Mouse (Mus musculus): ENCODE results near the gene Iqschfp. TPM values are rescaled to one million over a fixed set of nuclear protein-coding genes. Genes with fewer than 3 reads are reported as not detected.
A peak's percentile ranks its signal among the peaks of the same experiment; 100 is the strongest.

Gene Iqschfp
- not detected in 2 replicates for polyA plus RNA-seq (2015; fragmentation: Nextera tagmentation; extraction: Ambion mirVana)

DNA sequence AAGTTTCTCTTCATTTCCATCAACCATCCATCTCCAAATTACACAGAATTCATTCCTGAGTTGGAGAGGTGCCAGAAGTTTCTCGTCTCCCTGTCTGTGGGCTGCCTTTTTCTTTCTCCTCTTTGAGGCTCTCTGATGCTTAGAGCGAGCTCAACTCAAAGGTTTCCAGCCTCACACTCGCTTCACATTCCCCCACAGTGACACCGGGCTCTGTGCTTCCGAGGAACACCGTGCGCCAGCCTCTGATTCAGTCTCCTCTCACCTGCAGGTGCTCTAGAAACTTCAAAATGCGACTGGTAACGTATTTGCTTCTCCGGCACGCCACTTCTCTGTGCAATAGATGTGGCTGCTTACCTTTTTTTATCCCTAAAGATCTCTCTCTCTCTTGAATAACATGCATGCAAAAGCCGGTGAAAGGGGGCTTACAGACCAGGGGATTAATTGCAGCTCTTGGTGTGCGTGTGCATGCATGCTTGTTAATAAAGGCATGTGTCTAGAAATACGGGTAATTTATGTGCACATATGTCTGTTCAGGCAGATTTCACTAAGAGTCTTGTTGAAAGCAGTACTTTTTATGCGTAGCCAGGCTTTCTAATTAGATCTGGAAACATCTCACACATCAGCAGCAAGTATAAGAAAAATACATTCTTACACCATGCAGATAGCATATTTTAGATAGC is at the start of gene Iqschfp, which contains the start of gene Iqcj:
Gene Iqschfp (plus strand): TSS at position 207 of the 680 bp plus-strand sequence.
Gene Iqcj (plus strand): TSS at position 195 of the 680 bp plus-strand sequence.
- Histone ChIP-seq H3K9me3 (ENCODE audit: control insufficient read depth, low read length) (no peaks in the 10 kb centered on the region), H3K4me1 (ENCODE audit: control insufficient read depth, insufficient read depth, low read length) (no peaks in the 10 kb centered on the region), H3K27ac (ENCODE audit: low read length) (no peak within 1 kb of the TSS), H3K4me2 (ENCODE audit: low read depth, low read length) (no peak within 1 kb of the TSS), H3K27me3 (replicated peaks; ENCODE audit: control insufficient read depth, insufficient read depth, low read length) (no peaks in the 10 kb centered on the region), H3K4me3 (ENCODE audit: low read length) (no peak within 1 kb of the TSS), H3K36me3 (ENCODE audit: control insufficient read depth, insufficient read depth, low read length) (no peaks in the 10 kb centered on the region), H3K9ac (ENCODE audit: low read depth, low read length) (no peak within 1 kb of the TSS)
- 75% methylated on average over 15 of the region's 15 CpGs for WGBS
- ATAC-seq: no peak

DNA sequence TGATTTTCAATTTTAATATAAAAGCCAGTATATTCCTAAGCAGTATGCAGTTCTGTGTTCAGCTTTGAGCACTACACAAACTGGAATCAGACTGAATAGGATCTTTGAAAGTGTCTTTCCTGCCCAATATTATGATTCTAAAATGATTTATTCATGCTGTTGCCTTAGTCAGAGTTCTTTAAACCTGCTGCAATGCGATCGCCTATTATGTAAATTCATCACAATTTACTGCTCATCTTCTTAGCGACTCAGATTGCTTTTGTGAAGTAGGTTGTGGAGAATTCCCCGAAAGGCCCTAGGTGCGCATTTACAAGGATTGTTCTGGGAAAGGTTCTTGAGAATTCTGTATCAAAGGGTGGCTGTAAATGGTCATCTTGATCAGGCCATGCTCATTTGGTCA is 39.6 kb upstream of the Iqschfp start:
- no peak for ATAC-seq
- no peaks in the 10 kb centered on the region for H3K36me3 ChIP-seq (ENCODE audit: control insufficient read depth, insufficient read depth, low read length)

DNA sequence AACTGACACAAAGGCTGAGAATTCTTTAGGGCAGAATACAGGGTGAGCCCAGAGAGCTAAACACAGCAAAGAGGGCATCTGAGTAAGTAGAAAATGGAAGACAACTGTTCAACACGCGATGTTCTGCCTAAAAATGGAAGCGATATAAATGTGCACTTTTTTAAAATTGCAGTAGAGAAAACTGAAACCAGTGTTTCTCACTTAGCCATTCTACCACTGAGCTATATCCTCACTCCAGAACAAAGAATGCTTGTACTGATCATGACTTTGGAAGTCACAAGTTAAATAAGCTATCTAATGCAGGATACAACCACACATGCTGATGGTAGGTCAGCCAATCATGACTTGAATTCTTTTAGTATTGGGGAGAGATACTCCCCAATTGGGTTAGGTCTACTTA is 30.5 kb upstream of the Iqschfp start:
- Histone ChIP-seq H3K9ac (ENCODE audit: low read depth, low read length) (no peak overlapping the region), H3K27me3 (replicated peaks; ENCODE audit: control insufficient read depth, insufficient read depth, low read length) (no peaks in the 10 kb centered on the region), H3K4me1 (ENCODE audit: control insufficient read depth, insufficient read depth, low read length) (no peaks in the 10 kb centered on the region), H3K9me3 (ENCODE audit: control insufficient read depth, low read length) (no peaks in the 10 kb centered on the region), H3K36me3 (ENCODE audit: control insufficient read depth, insufficient read depth, low read length) (no peaks in the 10 kb centered on the region), H3K4me3 (ENCODE audit: low read length) (no peak overlapping the region), H3K27ac (ENCODE audit: low read length) (no peak overlapping the region), H3K4me2 (ENCODE audit: low read depth, low read length) (no peak overlapping the region)
- WGBS: 88% methylated on average over 3 of the region's 3 CpGs
- no peak for ATAC-seq

More for the DNA sequence above, 39.6 kb upstream of the Iqschfp start:
- Histone ChIP-seq H3K9ac (ENCODE audit: low read depth, low read length) (no peak overlapping the region), H3K4me1 (ENCODE audit: control insufficient read depth, insufficient read depth, low read length) (no peaks in the 10 kb centered on the region), H3K4me3 (ENCODE audit: low read length) (no peak overlapping the region), H3K27me3 (replicated peaks; ENCODE audit: control insufficient read depth, insufficient read depth, low read length) (no peaks in the 10 kb centered on the region), H3K27ac (ENCODE audit: low read length) (no peak overlapping the region), H3K4me2 (ENCODE audit: low read depth, low read length) (no peak overlapping the region), H3K9me3 (ENCODE audit: control insufficient read depth, low read length) (no peaks in the 10 kb centered on the region)
- 80% methylated on average over 5 of the region's 5 CpGs for whole genome bisulfite sequencing

DNA sequence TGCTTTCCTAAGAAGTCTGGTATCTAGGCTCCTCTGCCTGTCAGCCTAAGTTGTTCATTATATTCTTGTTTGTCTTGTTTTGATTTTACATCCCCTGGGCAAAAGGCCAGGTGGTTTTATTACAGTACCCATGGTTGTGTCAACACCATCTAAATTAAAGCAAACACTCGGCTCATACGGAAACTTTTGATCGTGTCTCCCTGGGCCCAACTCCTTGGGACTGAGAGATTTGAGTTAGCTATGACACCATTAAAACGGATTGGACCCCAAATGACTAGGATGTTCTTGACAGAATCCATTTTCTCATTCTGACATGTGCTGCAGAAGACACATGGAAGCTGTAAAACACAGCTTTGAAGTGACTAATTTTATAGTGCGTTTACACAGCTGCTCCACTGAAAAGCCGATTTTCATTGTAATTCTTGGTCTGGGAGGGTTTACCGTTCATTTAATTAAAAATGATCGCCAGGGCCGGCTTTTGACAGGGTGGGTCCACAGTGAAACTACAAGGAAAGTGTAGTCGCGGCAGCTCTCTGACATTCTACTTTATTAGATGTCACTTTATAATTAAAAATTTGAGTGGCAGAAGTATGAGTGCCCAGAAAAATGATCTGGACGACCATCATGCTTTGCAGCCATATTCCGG is 24.5 kb upstream of the Iqschfp start:
- Histone ChIP-seq H3K27ac (ENCODE audit: low read length) (no peak overlapping the region), H3K4me3 (ENCODE audit: low read length) (no peak overlapping the region), H3K36me3 (ENCODE audit: control insufficient read depth, insufficient read depth, low read length) (no peaks in the 10 kb centered on the region), H3K27me3 (replicated peaks; ENCODE audit: control insufficient read depth, insufficient read depth, low read length) (no peaks in the 10 kb centered on the region), H3K4me2 (ENCODE audit: low read depth, low read length) (no peak overlapping the region), H3K9ac (ENCODE audit: low read depth, low read length) (no peak overlapping the region), H3K9me3 (ENCODE audit: control insufficient read depth, low read length) (no peaks in the 10 kb centered on the region), H3K4me1 (ENCODE audit: control insufficient read depth, insufficient read depth, low read length) (no peaks in the 10 kb centered on the region)
- WGBS: 47% methylated on average over 13 of the region's 13 CpGs
- peak; percentile 92 for ATAC-seq

DNA sequence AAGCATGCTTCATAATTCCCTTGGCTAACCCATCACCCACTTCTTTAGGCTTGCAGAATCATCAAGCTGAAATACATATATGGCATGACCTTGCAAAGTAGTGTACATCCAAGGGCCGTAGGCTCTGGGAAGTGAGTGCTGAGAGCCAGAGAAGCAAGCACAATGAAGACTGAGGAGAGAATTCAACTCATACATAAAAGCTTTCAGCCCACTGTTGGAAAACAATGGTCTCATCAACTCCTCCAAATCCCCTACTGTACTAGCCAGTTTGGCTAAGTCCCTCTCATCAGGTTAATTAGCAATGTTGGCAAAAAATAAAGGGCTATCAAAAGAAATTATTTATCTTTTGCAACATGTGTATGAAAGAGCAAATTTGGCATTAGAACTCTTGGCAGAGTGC is 22.6 kb upstream of the Iqschfp start:
- WGBS: 86% methylated on average over 1 of the region's 1 CpGs
- Histone ChIP-seq H3K9ac (ENCODE audit: low read depth, low read length) (no peak overlapping the region), H3K27ac (ENCODE audit: low read length) (no peak overlapping the region), H3K9me3 (ENCODE audit: control insufficient read depth, low read length) (no peaks in the 10 kb centered on the region), H3K4me2 (ENCODE audit: low read depth, low read length) (no peak overlapping the region), H3K4me1 (ENCODE audit: control insufficient read depth, insufficient read depth, low read length) (no peaks in the 10 kb centered on the region), H3K4me3 (ENCODE audit: low read length) (no peak overlapping the region), H3K27me3 (replicated peaks; ENCODE audit: control insufficient read depth, insufficient read depth, low read length) (no peaks in the 10 kb centered on the region), H3K36me3 (ENCODE audit: control insufficient read depth, insufficient read depth, low read length) (no peaks in the 10 kb centered on the region)
- no peak for ATAC-seq

DNA sequence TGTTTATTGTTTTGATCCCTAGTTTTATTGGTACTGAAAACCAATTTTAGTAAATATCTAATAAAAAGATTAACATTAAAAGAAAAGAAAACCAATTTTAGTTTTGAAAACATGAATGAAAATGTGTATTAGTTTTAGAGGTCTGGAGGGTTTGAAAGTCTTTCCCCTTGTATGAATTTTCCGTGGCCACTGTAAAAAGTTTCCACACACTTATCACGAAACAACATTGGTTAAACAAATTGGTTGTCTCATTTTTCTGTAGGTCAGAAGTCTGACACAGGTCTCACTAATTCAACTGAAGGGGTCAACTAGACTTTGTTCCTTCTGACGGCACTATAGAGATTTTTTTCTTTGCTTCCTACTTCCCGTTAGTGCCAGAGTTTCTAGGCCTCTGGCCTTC is 14.8 kb upstream of the Iqschfp start:
- H3K27ac ChIP-seq (ENCODE audit: low read length): no peak overlapping the region
- no peak for ATAC-seq
- no peaks in the 10 kb centered on the region for H3K4me1 ChIP-seq (ENCODE audit: control insufficient read depth, insufficient read depth, low read length)
- H3K9ac ChIP-seq (ENCODE audit: low read depth, low read length): no peak overlapping the region
- no peak overlapping the region for H3K4me3 ChIP-seq (ENCODE audit: low read length)
- WGBS: 66% methylated on average over 4 of the region's 4 CpGs
- no peak overlapping the region for H3K4me2 ChIP-seq (ENCODE audit: low read depth, low read length)
- H3K36me3 ChIP-seq (ENCODE audit: control insufficient read depth, insufficient read depth, low read length): no peaks in the 10 kb centered on the region
- no peaks in the 10 kb centered on the region for H3K27me3 ChIP-seq (replicated peaks; ENCODE audit: control insufficient read depth, insufficient read depth, low read length)
- no peaks in the 10 kb centered on the region for H3K9me3 ChIP-seq (ENCODE audit: control insufficient read depth, low read length)

DNA sequence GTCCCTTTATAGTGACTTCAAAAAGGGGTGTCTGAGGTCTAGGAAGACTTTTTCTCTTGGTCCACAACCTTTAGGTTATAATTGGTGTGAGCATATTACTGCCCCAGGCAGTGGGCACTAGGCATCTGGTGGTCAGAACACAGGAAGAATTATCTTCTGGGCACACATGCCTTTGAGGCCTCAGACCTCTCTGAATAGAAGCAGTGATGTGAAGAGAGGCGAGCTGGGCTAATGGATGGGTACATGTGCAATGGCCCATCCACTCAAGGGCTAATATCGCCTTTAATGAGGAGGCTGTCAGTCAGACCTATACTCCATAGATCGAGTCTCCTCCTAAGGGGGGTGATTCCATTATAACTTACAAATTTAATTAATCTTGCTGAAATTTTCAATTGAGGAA is 7.7 kb upstream of the Iqschfp start:
- Histone ChIP-seq H3K9me3 (ENCODE audit: control insufficient read depth, low read length) (no peaks in the 10 kb centered on the region), H3K4me1 (ENCODE audit: control insufficient read depth, insufficient read depth, low read length) (no peaks in the 10 kb centered on the region), H3K4me2 (ENCODE audit: low read depth, low read length) (no peak overlapping the region), H3K36me3 (ENCODE audit: control insufficient read depth, insufficient read depth, low read length) (no peaks in the 10 kb centered on the region), H3K9ac (ENCODE audit: low read depth, low read length) (no peak overlapping the region), H3K27ac (ENCODE audit: low read length) (no peak overlapping the region), H3K27me3 (replicated peaks; ENCODE audit: control insufficient read depth, insufficient read depth, low read length) (no peaks in the 10 kb centered on the region), H3K4me3 (ENCODE audit: low read length) (no peak overlapping the region)
- 84% methylated on average over 3 of the region's 3 CpGs for WGBS
- no peak for ATAC-seq

DNA sequence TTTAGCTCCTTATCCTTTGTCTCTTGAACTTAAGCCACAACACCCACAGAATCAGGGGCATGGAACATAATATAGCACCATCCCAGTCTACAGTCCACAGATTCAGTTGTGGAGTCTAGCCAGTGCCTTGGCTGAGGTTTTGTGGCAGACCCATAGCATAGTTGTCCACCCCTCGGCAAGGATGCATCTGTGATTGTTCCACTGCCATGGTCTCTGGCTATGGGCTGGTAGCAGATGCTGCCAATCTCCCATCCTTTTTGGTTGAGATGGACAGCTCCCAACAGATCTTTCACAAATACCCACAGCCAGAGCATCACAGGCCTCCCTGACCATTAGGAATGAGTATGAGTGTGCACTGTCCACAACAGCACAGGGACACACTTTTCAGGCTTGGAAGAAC is 5.9 kb upstream of the Iqschfp start:
- Histone ChIP-seq H3K4me2 (ENCODE audit: low read depth, low read length) (no peak overlapping the region), H3K9ac (ENCODE audit: low read depth, low read length) (no peak overlapping the region), H3K27me3 (replicated peaks; ENCODE audit: control insufficient read depth, insufficient read depth, low read length) (no peaks in the 10 kb centered on the region), H3K9me3 (ENCODE audit: control insufficient read depth, low read length) (no peaks in the 10 kb centered on the region), H3K27ac (ENCODE audit: low read length) (no peak overlapping the region), H3K4me3 (ENCODE audit: low read length) (no peak overlapping the region), H3K4me1 (ENCODE audit: control insufficient read depth, insufficient read depth, low read length) (no peaks in the 10 kb centered on the region), H3K36me3 (ENCODE audit: control insufficient read depth, insufficient read depth, low read length) (no peaks in the 10 kb centered on the region)
- WGBS: 74% methylated on average over 1 of the region's 1 CpGs
- ATAC-seq: no peak

DNA sequence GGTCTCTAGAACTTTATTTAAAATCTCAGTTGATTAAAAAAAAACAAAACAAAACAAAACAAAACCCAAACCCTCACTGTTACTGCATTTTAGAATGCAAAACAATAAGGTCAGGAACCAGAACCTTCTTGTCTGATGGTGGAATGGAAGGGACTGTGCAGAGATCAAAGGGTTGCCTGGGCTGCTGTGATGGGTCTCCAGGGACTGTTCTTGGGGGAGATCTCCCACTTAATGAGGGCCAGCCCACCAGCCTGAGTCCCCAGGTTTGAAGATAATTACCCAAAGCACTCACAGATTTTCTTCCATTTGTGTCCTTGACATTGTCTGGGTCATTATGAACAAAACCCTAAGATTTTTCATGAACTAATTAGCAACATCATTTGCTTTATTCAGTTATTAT is 4.8 kb upstream of the Iqschfp start:
- no peaks in the 10 kb centered on the region for H3K4me1 ChIP-seq (ENCODE audit: control insufficient read depth, insufficient read depth, low read length)

More for the DNA sequence above, 4.8 kb upstream of the Iqschfp start:
- no peak for ATAC-seq
- Histone ChIP-seq H3K9me3 (ENCODE audit: control insufficient read depth, low read length) (no peaks in the 10 kb centered on the region), H3K9ac (ENCODE audit: low read depth, low read length) (no peak overlapping the region), H3K27ac (ENCODE audit: low read length) (no peak overlapping the region), H3K27me3 (replicated peaks; ENCODE audit: control insufficient read depth, insufficient read depth, low read length) (no peaks in the 10 kb centered on the region), H3K36me3 (ENCODE audit: control insufficient read depth, insufficient read depth, low read length) (no peaks in the 10 kb centered on the region), H3K4me3 (ENCODE audit: low read length) (no peak overlapping the region), H3K4me2 (ENCODE audit: low read depth, low read length) (no peak overlapping the region)

Data from intestine, embryonic 16.5 days (tissue).